Mouse (Mus musculus): Measurements from ENCODE around the gene Me1.
A peak's percentile ranks its signal among the peaks of the same experiment; 100 is the strongest.

The Me1 gene

GRCm38 (mm10) chr9:86661679-86662078 is 34.1 kb downstream of the Me1 start:
- no peak for DNase-seq (ENCODE audit: extremely low read depth, insufficient read length, low spot score)

- DNase-seq (ENCODE audit: extremely low read depth, insufficient read length, low spot score) = no peak
Observed at GRCm38 (mm10) chr9:86661266-86661665, 34.5 kb downstream of the Me1 start.

- no peak for DNase-seq (ENCODE audit: extremely low read depth, insufficient read length, low spot score)
Observed at GRCm38 (mm10) chr9:86660327-86660726, 35.4 kb downstream of the Me1 start.

- no peak for DNase-seq (ENCODE audit: extremely low read depth, insufficient read length, low spot score)
Observed at GRCm38 (mm10) chr9:86658347-86658746, 37.4 kb downstream of the Me1 start.

GRCm38 (mm10) chr9:86652194-86652593 is 43.6 kb downstream of the Me1 start:
- no peak for DNase-seq (ENCODE audit: extremely low read depth, insufficient read length, low spot score)

GRCm38 (mm10) chr9:86651254-86651653 is 44.5 kb downstream of the Me1 start:
- no peak for DNase-seq (ENCODE audit: extremely low read depth, insufficient read length, low spot score)

- no peak for DNase-seq (ENCODE audit: extremely low read depth, insufficient read length, low spot score)
Observed at GRCm38 (mm10) chr9:86650822-86651221, 44.9 kb downstream of the Me1 start.

- DNase-seq (ENCODE audit: extremely low read depth, insufficient read length, low spot score) = no peak
Observed at GRCm38 (mm10) chr9:86647931-86648550, 47.7 kb downstream of the Me1 start.

GRCm38 (mm10) chr9:86646807-86647206 is 48.9 kb downstream of the Me1 start:
- no peak for DNase-seq (ENCODE audit: extremely low read depth, insufficient read length, low spot score)

- DNase-seq (ENCODE audit: extremely low read depth, insufficient read length, low spot score) = no peak
Observed at GRCm38 (mm10) chr9:86643497-86643896, 52.3 kb downstream of the Me1 start.

- no peak for DNase-seq (ENCODE audit: extremely low read depth, insufficient read length, low spot score)
Observed at GRCm38 (mm10) chr9:86638771-86639170, 57.0 kb downstream of the Me1 start.

- no peak for DNase-seq (ENCODE audit: extremely low read depth, insufficient read length, low spot score)
Observed at GRCm38 (mm10) chr9:86631153-86631552, 64.6 kb downstream of the Me1 start.

GRCm38 (mm10) chr9:86630352-86630931 is 65.3 kb downstream of the Me1 start:
- no peak for DNase-seq (ENCODE audit: extremely low read depth, insufficient read length, low spot score)

- DNase-seq (ENCODE audit: extremely low read depth, insufficient read length, low spot score) = no peak
Observed at GRCm38 (mm10) chr9:86629379-86629778, 66.4 kb downstream of the Me1 start.

- no peak for DNase-seq (ENCODE audit: extremely low read depth, insufficient read length, low spot score)
Observed at GRCm38 (mm10) chr9:86627745-86628496, 67.8 kb downstream of the Me1 start.

- no peak for DNase-seq (ENCODE audit: extremely low read depth, insufficient read length, low spot score)
Observed at GRCm38 (mm10) chr9:86626906-86627305, 68.8 kb downstream of the Me1 start.

- DNase-seq (ENCODE audit: extremely low read depth, insufficient read length, low spot score) = peak; percentile 32
Observed at GRCm38 (mm10) chr9:86624781-86625180, 71.0 kb downstream of the Me1 start.

GRCm38 (mm10) chr9:86624039-86624438 is 71.7 kb downstream of the Me1 start:
- no peak for DNase-seq (ENCODE audit: extremely low read depth, insufficient read length, low spot score)

GRCm38 (mm10) chr9:86622062-86622461 is 73.7 kb downstream of the Me1 start:
- no peak for DNase-seq (ENCODE audit: extremely low read depth, insufficient read length, low spot score)

GRCm38 (mm10) chr9:86619341-86620139 is 76.2 kb downstream of the Me1 start:
- DNase-seq (ENCODE audit: extremely low read depth, insufficient read length, low spot score) = no peak

- DNase-seq (ENCODE audit: extremely low read depth, insufficient read length, low spot score) = no peak
Observed at GRCm38 (mm10) chr9:86617837-86618492, 77.8 kb downstream of the Me1 start.

All from 3134 (cell line).